Mouse (Mus musculus): ENCODE data around the gene Sspo.
"Not testable (repeated sequence)": the region's sequence is repeated elsewhere in the genome, so short reads cannot be mapped to it uniquely, and the experiment has no call there.

Sspo gene

DNA sequence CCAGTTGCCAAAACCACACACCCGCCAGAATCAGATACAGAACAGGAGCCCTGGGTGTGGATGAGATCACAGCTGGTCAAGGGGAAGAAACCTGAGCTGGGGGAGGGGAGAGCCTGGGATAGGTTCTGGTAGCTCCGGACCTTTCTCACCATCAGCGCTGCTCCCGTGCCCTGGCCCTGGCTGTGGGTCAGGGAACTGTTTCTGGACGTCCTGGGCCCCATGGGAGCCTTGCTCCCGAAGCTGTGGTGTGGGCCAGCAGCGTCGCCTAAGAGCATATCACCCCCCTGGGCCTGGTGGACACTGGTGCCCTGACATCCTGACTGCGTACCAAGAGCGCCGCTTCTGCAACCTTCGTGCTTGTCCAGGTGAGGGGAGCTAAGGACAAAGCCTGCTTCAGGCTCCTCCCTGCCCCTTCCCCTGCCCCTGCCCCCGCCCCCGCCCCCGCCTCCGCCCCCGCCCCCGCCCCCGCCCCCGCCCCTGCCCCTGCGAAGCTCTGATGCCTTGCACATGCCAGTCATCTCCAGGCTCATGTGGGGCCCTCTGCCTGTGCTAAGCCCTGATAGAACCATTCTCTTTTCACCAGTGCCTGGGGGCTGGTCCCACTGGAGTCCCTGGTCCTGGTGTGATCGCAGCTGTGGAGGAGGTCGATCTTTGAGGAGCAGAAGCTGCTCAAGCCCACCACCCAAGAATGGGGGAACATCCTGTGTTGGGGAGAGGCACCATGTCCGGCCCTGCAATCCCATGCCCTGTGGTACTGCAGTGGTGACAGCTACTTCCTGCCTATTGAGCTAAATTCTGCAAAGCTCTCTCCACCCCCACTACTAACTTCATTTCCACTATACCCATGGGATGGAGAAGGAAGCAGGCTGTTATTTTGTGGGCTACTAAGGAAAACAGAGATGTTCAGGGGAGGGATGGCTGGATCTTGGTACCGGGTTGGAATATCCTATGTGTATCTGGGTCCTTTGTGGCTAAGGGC is 40.0 kb downstream of the Sspo start:
- no peak for DNase-seq (ENCODE audit: low spot score in 2 of 2)

DNA sequence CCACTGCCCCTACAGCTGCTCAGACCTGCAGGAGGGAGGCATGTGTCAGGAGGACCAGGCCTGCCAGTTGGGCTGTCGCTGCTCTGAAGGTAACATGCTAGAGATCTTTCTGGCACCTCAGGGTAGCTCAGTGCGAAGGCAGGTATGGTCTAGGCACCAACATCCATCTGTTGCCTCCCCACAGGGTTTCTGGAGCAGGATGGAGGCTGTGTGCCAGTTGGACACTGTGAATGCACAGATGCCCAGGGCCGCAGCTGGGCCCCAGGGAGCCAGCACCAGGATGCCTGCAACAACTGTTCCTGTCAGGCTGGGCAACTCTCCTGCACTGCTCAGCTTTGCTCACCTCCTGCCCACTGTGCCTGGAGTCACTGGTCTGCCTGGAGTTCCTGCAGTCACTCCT is 41.7 kb downstream of the Sspo start:
- DNase-seq (ENCODE audit: low spot score in 2 of 2), result no peak

DNA sequence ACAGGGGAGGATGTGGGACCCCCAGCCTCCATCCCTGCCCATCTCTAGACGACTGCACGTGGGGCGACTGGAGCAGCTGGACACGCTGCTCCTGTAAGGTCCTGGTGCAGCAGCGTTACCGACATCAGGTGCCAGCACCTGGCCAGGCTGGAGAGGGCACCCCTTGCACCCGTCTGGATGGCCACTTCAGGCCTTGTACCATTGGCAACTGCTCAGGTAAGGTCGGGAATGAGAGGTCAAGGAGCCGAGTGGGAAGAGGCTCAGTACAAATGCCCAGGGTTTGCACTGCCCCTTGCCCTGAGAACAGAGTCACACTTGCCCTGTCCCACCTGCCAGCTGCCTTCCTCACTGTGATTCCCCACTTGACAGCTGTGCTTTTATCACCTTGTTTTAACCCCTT is 43.3 kb downstream of the Sspo start:
- DNase-seq (ENCODE audit: low spot score in 2 of 2), result no peak

DNA sequence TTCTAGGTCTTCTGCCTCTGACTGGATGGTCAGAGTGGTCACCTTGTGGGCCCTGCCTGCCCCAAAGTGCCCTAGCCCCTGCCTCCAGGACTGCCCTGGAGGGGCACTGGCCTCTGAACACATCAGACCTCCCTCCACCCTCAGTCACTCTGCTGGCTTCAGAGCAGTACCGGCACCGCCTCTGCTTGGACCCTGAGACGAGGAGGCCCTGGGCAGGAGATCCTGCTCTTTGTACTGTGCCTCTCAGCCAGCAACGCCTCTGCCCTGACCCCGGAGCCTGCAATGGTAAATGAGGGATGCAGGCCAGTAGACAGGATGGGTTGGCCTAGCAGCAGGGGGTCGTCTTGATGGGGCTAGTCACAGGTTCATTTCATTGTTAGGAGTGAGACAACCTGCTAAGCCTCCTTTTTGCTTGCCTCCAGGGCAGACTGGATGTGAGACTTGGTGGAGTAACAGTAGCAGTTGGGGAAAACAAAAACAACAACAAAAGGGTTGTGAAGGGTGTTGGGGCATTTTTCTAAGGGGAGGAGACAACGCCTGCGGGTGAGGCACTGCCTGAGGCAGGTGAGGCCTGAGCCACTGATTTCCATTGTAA is 45.2 kb downstream of the Sspo start:
- no peak for DNase-seq (ENCODE audit: low spot score in 2 of 2)

DNA sequence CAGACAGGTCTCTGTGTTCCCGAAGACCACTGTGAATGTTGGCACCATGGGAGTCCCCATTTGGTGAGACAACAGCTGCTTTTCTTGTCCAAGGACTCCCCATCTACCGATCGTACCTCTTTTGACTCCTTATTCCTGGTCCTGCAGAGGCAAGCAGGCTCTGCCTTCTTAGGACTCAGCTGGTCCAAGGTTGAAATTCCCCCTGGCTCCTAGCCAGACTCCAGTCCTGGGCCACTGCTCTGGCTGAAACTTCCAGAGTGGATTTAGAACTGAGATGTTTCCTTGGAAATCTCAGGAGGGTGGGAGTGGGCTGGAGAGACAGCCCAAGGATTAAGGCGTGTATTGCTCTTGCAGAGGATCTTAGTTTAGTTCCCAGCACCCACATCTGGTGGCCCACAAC is 49.5 kb downstream of the Sspo start:
- DNase-seq (ENCODE audit: low spot score in 2 of 2), result no peak

DNA sequence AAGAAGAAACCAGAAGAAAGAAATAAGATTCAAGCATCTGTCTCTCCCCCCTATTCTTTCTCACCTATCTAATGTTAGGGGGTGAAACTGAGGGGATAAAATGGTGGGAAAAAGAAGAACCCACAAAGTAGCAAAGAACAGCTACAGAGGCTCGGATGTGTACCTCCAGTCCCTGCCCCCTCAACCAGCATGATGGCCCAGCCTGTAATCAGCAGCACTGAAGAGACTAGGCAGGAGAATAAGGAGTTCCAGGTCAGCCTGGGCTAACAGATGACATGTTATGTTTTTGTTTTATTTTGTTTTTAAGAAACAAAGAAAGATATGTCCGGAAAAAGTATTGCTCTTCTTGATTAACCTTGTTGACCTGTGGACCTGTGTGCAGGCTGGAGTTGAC is 55.8 kb downstream of the Sspo start:
- no peak for DNase-seq (ENCODE audit: low spot score in 2 of 2)

DNA sequence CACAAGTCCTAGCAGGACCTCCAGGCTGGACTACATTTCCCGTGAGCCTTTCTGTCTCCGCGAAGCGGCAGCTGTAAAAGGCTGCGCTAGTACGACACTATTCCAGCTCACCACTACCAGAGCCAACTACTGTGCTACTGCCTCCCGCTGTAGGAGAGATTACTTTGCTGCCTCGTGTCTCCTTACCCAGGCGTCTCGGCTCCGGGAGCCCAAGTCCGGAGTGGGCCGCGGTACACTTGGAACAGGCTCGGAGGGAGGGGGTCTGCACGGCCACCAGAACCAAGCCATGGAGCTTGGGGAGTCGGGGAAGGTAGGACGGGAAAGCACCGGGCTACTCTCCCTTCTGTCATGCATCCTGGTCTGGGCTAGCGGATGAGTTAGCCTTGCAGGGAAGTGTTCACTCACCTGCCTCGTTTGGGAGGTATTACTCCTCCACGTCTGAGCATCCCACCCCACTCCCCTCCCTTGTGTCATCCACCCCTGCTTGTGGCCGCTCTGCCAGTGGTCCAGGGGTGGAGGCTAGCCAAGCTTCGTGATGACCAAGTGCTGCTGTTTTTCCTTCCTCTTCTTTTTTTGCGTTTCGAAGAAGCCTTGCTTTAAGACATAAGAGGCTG is 56.3 kb downstream of the Sspo start:
- DNase-seq (ENCODE audit: low spot score in 2 of 2), result peak in 1 of 2 experiments; percentile 19

DNA sequence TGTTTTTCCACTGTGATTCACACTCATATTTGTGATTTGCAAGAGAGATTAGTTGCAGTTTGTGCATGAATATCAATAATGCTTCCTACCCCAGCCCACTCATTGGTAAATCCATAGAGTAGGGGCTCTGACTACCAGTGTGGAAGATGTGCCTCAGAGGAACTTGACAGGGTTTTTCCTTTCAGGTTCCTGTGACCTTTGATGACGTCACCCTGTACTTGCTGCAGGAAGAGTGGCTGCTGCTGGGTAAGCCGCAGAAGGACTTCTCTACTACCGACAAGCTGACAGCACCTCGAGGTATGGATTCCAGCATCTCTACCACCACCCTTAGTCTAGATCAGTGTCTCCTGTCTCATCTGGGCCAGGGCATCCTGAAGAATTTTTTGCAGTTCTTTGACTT is 60.1 kb downstream of the Sspo start:
- DNase-seq (ENCODE audit: low spot score in 2 of 2), result no peak

DNA sequence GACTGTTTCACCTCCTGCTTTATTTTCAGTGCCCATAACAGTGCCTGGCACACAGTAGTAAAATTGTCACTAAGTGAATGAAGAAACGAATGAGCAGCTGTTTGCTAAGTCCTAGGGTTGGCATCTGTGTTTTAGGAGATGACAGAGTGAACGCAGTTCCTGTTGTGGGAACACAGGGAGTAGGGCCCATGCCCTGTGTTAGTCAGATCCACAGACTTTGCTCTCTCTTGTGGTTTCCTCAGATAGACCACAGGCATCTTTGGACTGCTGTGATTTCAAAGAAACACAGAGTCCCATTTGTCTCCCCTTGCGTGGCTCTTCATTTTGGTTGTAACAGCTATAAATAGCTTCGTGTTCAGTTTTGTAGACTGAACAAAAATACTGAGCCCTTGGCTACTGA is 62.4 kb downstream of the Sspo start:
- no peak for DNase-seq (ENCODE audit: low spot score in 2 of 2)

DNA sequence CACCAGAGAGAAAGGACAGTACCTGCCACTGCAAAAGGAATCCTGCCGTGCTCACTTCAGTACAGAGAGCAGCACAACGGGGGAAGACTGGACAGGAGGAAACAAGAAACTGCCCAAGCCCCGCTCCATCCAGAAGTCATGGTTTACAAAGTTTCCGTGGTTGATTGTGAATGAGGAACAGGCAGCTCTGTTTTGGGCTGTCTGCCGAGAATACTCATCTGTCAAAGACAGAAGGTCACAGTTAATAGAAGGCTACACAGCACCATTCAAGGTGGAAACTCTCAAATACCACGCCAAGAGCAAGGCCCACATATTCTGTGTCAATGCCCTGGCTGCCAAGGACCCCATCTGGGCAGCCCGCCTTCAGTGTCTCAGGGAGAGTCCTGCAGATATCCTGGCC is 63.8 kb downstream of the Sspo start:
- DNase-seq (ENCODE audit: low spot score in 2 of 2), result no peak

DNA sequence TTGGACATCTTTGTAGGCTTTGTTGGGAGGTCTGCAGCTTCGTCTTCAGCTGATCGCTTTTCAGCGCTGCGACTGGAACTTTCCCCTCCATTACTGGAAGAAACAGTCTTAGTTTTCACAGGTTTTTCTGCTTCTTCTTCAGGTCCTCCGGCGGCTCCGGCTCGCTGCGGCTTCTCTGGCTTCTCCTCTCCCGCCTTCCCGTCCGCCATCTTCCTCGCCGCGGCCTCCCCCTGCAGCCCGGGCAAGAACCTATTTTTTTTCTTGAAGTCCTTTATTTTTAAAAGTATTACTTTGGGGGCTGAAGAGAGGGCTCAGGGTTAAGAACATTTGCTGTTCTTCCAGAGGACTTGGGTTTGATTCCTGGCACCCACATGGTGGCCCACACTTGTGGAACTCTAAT is 76.9 kb downstream of the Sspo start:
- DNase-seq (ENCODE audit: low spot score in 2 of 2), result not testable (repeated sequence)

DNA sequence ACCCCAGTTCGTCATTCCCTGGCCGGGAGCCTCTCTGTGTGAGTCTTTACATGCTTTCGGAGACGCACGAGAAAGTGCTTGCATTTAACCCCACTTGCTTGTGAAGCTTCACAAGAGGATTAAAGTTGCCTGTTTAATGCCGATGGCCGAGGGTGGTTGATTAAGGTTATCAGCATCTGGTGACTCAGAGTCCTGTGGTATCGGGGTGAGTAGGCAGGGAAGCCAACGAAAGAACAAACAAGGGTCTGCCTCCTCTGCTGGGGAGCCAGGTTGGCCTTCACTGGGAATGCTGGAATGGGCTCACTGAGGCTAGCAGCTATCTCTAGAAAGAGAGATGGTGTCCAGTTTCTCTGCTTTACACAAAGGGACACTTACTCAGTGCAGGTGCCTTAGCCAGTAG is 79.9 kb downstream of the Sspo start:
- no peak for DNase-seq (ENCODE audit: low spot score in 2 of 2)

DNA sequence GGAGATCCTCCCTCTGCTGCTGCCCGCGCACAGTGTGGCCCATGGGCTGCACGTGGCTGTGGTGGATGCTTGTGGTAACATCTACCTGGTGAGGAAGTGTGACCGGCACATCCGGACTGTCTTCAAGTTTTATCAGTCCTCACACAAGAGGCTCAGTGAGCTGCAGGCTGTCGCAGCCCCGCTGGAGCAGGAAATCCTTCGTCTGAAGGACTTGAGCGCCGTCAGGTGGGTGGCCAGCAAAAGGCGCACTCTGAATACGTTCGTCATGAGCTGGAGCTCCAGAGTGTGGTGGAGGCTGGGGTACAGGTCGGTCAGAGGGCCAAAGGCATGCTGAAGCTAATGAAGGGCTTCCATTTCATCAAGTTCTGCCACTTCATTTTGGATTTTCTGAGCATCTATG is 81.2 kb downstream of the Sspo start:
- no peak for DNase-seq (ENCODE audit: low spot score in 2 of 2)

DNA sequence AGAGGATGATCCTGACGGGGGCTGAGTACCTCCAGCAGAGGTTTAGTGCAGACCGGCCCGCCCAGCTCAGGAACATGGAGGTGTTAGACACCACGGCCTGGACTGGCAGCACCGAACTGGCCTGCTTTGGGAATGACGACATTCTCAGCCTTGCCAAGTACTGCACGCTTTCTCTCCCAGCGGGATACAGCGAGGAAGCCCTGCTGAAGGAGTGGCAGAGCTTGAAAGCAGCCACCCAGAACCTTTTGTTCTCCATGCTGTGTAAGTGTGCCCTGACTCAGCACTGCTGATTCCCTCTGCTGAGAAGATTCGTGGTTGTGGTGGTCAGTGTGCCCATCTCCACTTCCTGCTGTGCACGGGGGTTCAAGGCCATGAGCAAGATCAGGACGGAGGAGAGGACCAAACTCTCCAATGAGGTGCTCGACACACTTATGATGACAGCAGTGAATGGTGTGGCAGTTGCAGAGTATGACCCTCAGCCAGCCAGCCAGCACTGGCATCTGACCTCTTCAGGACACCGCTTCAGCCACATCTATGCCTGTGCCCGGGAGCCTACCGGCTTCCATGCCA is 81.9 kb downstream of the Sspo start:
- no peak for DNase-seq (ENCODE audit: low spot score in 2 of 2)

DNA sequence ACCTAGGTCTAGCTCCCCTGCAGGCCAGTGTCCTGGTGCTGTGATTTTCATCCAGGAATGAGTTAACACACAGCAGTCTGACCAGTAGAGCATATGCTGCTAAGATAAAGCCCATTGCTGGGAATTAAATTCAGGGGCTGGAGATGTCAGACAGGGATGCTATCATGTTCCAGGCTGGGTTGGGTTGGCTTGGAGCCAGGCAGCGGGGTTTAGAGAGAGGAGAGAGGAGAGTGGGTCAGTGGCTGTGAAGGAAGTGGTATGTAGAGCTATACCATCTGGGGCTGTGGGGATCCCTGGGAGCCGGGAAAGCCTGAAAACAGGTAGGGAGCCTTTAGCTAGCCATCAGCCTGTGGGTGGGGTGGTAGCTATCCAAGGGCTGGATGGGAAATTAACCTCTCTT is 82.8 kb downstream of the Sspo start:
- no peak for DNase-seq (ENCODE audit: low spot score in 2 of 2)

DNA sequence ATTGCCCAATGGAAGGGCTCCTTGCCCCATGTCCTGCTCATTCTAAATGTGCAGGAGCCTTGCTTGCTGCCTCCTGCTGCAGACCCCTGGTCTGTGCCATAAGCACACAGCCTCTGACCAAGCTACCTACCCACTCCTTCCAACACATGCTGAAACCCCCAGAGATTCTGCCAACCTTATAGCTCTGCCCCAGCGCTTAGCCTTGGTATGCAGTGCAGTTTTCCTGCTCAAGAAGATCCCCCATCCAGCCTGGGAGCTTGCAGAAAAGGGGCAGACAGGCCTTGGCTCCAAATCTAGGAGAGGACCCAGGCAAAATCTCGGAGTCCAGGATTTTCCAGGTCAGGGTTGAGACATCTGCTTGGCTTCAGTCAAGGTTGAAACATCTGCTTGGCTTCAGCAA is 85.4 kb downstream of the Sspo start:
- no peak for DNase-seq (ENCODE audit: low spot score in 2 of 2)

DNA sequence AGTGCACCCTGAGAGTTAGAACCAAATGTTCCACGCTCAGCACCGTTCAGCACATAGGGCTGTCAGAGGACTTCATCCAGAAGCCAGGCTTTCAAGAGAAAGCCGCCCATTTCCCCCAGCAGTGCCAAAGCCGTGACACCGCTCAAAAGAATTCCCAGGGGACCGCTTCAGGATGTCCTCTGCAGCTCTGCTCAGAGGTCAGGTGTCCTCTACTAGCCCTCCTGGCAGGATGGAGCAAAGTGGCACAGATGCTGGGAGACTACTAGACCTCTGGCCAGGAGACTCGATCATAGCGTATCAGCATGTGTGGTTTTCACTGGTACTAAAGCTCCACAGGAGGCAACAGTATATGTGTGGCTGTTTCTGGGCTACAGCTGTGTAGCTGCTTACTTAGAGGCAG is 86.9 kb downstream of the Sspo start:
- DNase-seq (ENCODE audit: low spot score in 2 of 2), result no peak

DNA sequence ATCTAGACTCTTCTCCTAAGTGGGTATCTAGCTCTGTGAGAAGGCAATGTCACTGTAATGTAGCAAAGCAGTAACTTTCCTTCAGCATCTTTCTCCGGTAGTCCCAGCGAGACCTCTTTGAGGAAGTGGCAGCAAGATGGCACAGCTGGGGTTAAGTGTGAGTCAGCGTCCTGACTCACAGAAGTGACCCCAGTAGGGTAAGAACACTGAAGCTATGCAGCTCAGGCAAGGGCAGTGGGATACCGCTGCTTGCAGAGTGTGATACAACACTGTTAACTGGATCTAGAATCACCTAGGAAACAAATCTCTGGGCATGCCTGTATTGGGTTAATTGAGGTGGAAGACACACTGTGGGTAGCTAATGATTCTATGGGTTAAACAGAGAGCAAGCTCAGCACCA is 88.1 kb downstream of the Sspo start:
- DNase-seq (ENCODE audit: low spot score in 2 of 2), result no peak

DNA sequence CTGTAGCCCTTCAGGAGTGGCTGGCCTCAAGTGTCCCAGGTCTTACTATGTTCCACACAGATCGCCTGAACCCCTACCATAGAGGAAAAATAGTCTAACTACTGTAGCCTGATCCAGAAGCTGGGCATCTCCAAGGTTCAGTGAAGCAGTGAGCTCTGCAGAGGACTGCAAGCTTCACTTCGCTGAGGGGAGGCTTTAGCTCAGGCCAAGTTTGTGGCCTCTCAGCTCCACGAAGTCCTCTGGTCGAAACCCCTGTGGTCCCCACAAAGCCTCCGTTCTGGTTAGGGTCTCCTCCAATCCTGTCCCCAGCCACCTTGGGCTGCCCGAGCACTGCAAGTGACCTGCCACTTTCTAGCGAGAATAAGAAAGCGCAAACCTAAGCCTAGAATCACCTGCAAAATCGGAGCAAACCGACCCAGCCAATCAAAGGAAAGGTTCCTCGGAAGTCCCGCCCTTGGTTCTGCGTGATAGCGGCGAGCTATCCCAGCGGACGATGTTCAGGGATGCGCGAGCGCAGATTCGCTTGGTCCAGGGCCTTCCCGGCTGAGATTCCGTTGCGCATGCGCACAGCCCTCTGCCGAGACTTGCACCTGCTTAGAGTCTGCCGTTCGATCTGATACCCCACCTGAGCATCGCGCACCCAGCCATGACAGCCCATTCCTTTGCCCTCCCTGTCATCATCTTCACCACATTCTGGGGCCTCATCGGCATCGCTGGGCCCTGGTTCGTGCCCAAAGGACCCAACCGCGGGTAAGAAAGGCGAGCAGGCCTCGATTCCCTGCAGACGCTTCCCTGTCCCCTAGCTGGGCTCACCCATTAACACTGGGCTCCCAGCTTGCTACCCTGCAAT is 89.3 kb downstream of the Sspo start, which contains the start of gene Atp6v0e2:
Gene Atp6v0e2 (plus strand): TSS at position 511 of the 850 bp plus-strand sequence.
- DNase-seq (ENCODE audit: low spot score in 2 of 2), result no peak

DNA sequence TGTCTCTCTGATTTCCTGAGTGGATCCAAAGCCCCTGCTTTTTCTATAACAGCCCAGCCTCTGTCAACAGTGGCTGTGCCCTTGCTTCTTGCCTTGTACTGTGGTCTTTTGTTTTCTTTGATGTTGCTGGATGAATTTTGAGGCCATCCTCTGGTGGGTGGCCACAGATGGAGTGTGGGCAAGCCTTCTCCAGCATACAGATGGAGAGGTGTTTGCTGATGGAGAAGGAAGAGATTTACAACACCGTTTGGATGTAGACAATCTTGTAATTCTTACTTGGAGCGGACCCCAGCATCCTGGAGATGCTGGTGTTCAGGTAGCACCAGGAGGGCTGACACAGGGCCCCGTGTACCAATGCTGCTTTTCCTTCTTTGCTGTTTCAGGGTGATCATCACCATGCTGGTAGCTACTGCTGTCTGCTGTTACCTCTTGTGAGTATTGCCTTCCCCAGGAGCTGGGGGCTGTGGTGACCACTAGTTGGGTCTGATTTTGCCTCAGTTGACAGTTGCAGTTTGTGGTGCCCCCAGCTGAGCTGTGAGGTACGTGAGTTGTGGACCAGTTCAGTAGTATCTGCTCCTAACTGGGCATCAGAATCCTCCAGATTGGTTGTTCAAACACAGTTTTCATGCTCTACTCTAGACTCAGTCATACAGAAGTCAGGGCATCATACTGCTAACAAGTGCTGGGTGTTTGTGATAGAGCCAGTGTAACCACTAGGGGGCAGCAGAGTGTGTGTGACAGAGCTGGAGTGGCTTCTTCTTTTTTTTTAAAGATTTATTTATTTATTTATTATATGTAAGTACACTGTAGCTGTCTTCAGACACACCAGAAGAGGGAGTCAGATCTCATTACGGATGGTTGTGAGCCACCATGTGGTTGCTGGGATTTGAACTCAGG is 91.1 kb downstream of the Sspo start:
- DNase-seq (ENCODE audit: low spot score in 2 of 2), result peak in 1 of 2 experiments; percentile 56

DNA sequence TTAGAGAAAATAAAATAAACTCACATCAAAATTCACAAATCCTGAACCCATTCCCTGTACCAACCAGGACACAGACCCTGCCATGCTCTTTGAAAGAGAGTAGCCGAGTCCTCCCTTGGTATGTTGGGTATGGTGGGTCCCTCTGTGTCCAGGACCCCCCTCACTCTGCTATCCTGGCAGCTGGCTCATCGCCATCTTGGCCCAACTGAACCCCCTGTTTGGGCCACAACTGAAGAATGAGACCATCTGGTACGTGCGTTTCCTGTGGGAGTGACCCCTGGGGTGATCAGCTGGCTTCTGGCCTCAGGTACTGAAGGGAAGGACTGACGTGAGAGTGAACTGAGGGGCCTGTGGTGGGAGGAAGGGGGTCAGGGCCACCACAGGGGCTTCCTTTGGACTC is 91.8 kb downstream of the Sspo start:
- no peak for DNase-seq (ENCODE audit: low spot score in 2 of 2)
